Mouse (Mus musculus) gastrocnemius, adult 2 months (tissue): ENCODE measurements around the gene Commd1. TPM values are rescaled to one million over a fixed set of nuclear protein-coding genes. Genes with fewer than 3 reads are reported as not detected.

Source experiments
- DNase-seq: peaks from one replicate; pipeline ENCODE4 v3.0.0; 2022
- H3K27ac ChIP-seq: fragments of 200-600 bp; 2 replicates; pipeline ENCODE4 v1.8.1; 2022; ENCODE audit warnings: mild to moderate bottlenecking
- H3K4me3 ChIP-seq: fragments of 200-600 bp; 2 replicates; pipeline ENCODE4 v1.8.1; 2022; ENCODE audit warnings: mild to moderate bottlenecking, moderate library complexity
- CTCF ChIP-seq: fragments of 200-600 bp; IDR thresholded peaks from 2 replicates; pipeline ENCODE4 v1.8.1; 2022; ENCODE audit warnings: antibody characterized with exemption, mild to moderate bottlenecking, moderate library complexity
- intact Hi-C: fragments of 180-260 bp; cut with DNase I; formaldehyde crosslinking; loops from one replicate; pipeline ENCODE4 v1.15.1; 2025
- total RNA-seq, 2 experiments: library from RNA; stranded (reverse); gene quantifications; 2 replicates each; pipeline ENCODE4 v1.2.3; 2021

The Commd1 gene
- total RNA-seq, 2 experiments from 2014 or later: 89.3 to 105 TPM

DNA sequence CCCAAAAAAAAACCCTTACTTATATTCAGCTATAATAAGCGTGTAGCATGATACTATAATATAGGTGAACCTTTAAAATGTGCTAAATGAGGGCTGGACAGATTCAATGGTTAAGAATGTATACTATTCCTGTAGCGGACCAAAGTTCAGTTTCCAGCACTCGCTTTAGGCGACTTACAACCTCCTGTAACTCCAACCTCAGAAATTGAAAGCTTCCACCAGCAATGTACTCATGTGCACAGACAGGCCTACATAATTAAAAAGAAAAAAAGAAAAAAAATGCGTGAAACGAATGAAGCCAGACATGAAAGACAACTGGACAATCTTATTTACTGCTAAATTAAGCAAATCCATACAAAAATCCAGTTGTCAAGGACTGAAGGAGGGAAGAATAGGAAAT, 664 bp upstream of the Commd1 start:
- TF ChIP-seq CTCF: no peak
- Histone ChIP-seq H3K4me3 (peak overlapping the region; percentile 96), H3K27ac (peak overlapping the region; percentile 95)
- DNase-seq: no peak
- intact Hi-C loops: loop anchor here (10.0 kb wide), 1 partner anchor 512 kb away; the partner anchor contains the start of gene Ahsa2

GRCm38 (mm10) chr11:22981543-22981950, 635 bp downstream of the Commd1 start:
- TF ChIP-seq CTCF: no peak
- intact Hi-C loops: loop anchor here (10.0 kb wide), 1 partner anchor 513 kb away; the partner anchor contains the start of gene Ahsa2
- no peak for DNase-seq
- Histone ChIP-seq H3K27ac (peak overlapping the region; percentile 95), H3K4me3 (peak overlapping the region; percentile 96)

GRCm38 (mm10) chr11:22981041-22981440, 1.1 kb downstream of the Commd1 start:
- Histone ChIP-seq H3K27ac (peak overlapping the region; percentile 95), H3K4me3 (peak overlapping the region; percentile 96)
- DNase-seq: no peak
- TF ChIP-seq CTCF: no peak
- intact Hi-C loops: loop anchor here (10.0 kb wide), 1 partner anchor 514 kb away; the partner anchor contains the start of gene Ahsa2

GRCm38 (mm10) chr11:22979221-22979620, 3.0 kb downstream of the Commd1 start:
- DNase-seq: no peak
- no peak for TF ChIP-seq CTCF
- intact Hi-C loops: loop anchor here (10.0 kb wide), 1 partner anchor 694 kb away; no protein-coding TSS in a partner anchor
- no peak overlapping the region for H3K27ac ChIP-seq
- H3K4me3 ChIP-seq: no peak overlapping the region

- H3K27ac ChIP-seq: no peak overlapping the region
- H3K4me3 ChIP-seq: no peak overlapping the region
- intact Hi-C loops: loop anchor here (10.0 kb wide), 1 partner anchor 694 kb away; no protein-coding TSS in a partner anchor
- DNase-seq: no peak
- TF ChIP-seq CTCF: no peak
Observed at GRCm38 (mm10) chr11:22978711-22979110, 3.5 kb downstream of the Commd1 start.

DNA sequence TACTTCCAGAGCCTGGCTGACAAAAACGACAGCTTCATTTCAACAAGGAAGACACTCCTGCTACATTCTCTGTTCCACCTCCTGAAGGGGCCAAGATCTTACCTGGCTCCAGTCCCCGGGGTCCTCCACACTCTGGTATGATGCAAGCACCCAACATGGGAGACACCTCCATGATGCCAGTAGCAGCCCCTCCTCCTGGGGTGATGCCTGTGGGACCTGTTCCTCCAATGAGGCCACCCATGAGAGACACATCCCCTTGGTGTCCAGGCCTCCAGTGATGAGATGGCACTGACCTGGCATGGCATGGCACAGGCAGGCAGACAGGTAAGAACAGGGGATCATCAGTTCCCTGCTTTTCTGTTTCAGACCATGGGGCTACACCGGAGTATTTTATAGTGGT, 4.0 kb downstream of the Commd1 start:
- intact Hi-C loops: loop anchor here (10.0 kb wide), 1 partner anchor 693 kb away; no protein-coding TSS in a partner anchor
- no peak for DNase-seq
- no peak for TF ChIP-seq CTCF
- H3K4me3 ChIP-seq: no peak overlapping the region
- no peak overlapping the region for H3K27ac ChIP-seq

GRCm38 (mm10) chr11:22973599-22973998, 8.6 kb downstream of the Commd1 start:
- Histone ChIP-seq H3K27ac (peak overlapping the region; percentile 93), H3K4me3 (peak overlapping the region; percentile 82)
- no peak for DNase-seq
- TF ChIP-seq CTCF: no peak
- intact Hi-C loops: loop anchor here (10.0 kb wide), 1 partner anchor 689 kb away; no protein-coding TSS in a partner anchor

GRCm38 (mm10) chr11:22972746-22973526, 9.2 kb downstream of the Commd1 start:
- intact Hi-C loops: loop anchor here (10.0 kb wide), 1 partner anchor 688 kb away; no protein-coding TSS in a partner anchor
- peak; percentile 86 for DNase-seq
- Histone ChIP-seq H3K27ac (peak overlapping the region; percentile 93), H3K4me3 (peak overlapping the region; percentile 82)
- TF ChIP-seq CTCF: no peak

DNA sequence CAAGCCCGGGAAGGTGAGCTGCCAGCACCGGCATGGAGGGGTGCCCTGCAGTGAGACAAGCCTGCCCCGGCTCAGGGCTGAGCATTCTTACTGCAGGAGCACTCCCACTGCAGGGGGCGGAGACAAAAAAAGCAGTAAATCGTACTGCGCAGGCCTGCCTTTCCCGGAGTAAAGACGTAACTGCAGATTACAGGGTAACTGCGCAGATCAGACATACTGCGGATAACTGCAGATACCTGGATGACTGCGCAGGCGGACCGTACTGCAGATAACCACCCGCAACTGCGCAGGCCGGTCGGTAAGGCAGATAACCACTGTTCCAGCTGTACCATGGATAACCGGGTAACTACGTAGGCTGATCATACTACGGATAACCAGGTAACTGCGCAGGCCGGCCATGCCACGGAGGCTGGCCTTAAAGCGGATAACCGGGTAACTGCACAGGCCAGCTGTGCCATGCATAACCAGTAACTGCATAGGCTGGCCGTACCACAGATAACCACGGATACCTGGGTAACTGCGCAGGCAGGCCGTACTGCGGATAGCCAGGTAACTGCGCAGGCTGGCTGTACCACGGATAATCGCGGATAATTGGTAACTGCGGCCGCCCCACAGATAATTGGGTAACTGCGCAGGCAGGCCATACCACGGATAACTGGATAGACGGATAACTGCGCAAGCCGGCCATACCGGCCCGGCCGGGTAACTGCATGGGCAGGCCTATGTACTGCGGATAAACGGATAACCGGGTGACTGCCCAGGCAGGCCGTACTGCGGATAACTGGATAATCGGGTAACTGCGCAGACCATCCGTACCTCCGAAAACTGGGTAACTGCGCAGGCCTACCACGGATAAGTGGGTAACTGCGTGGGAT, 10.1 kb downstream of the Commd1 start, which contains the start of gene Zrsr1:
TSS of gene Zrsr1 (plus strand) at position 171 of the 875 bp plus-strand sequence.
- H3K27ac ChIP-seq: peak within 1 kb of the TSS; percentile 93
- DNase-seq: peak; percentile 74
- no peak for TF ChIP-seq CTCF
- H3K4me3 ChIP-seq: peak within 1 kb of the TSS; percentile 82
- intact Hi-C loops: loop anchor here (10.0 kb wide), 1 partner anchor 687 kb away; no protein-coding TSS in a partner anchor

DNA sequence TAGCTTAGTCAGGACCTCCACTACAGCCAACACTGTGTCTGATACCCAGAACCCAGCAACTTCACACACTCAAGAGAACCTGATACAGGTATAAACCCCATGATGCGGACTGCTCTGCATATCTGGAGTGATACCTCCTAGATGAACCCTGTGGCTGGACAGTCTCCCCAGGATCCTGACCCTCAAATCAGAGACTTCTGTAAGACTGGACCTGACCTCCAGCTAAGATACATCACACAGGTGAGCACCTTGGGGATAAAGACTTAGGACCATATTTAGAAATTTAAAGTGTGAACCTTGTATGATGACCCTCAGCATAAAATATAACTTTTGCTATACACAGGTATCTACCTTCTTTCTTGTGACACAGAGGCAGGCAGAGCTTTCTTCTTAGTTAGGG, 11.6 kb downstream of the Commd1 start:
- intact Hi-C loops: loop anchor here (10.0 kb wide), 1 partner anchor 686 kb away; no protein-coding TSS in a partner anchor
- H3K4me3 ChIP-seq: no peak overlapping the region
- DNase-seq: no peak
- TF ChIP-seq CTCF: no peak
- H3K27ac ChIP-seq: no peak overlapping the region

DNA sequence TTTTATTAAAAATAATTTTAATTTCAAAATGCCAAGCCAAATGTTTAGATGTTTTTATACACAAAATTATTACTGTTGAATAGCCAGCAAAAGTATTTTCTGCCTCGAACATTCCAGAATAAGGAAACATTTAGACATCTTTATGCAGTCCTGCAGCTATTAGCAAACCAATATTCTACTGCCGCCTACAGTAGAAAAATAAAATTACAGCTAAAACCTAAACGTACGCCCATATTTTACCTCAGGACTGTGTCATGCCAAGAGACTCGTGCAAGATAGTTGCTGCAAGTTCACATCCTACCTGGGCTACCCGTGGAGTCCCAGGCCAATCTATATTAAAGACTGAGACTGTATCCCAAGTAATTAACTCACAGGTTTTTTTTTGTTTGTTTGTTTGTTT, 12.7 kb downstream of the Commd1 start:
- Histone ChIP-seq H3K4me3 (no peak overlapping the region), H3K27ac (no peak overlapping the region)
- TF ChIP-seq CTCF: peak; percentile 66
- DNase-seq: no peak
- intact Hi-C loops: loop anchor here (10.0 kb wide), 1 partner anchor 255 kb away; no protein-coding TSS in a partner anchor

GRCm38 (mm10) chr11:22965503-22965902, 16.7 kb downstream of the Commd1 start:
- DNase-seq: peak; percentile 30
- intact Hi-C loops: loop anchor here (10.0 kb wide), 1 partner anchor 251 kb away; no protein-coding TSS in a partner anchor
- Histone ChIP-seq H3K27ac (no peak overlapping the region), H3K4me3 (no peak overlapping the region)
- peak; percentile 56 for TF ChIP-seq CTCF
